Mouse (Mus musculus): ENCODE data around the gene Acsbg2. TPM values are rescaled to one million over a fixed set of nuclear protein-coding genes. Genes with fewer than 3 reads are reported as not detected.

The Acsbg2 gene
- total and polyA plus RNA-seq, 3 experiments, result not detected

DNA sequence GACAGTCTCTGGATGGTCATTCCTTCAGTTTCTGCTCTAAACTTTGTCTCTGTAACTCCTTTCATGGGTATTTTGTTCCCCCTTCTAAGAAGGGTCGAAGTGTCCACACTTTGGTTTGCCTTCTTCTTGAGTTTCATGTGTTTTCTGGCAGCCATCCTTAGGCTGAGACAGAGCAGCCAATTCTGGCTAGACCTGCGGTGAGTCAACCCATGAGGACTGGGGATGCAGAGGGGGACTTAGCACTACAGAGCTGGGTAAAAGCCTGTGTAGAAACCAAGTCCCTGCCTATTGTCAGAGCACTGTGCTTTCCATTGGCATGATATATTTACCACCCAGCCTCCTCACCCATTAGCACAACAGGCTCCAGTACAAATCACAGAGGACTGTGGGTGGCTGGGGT lies 42.9 kb upstream of the Acsbg2 start:
- TF ChIP-seq ZKSCAN1 (IDR thresholded peaks at IDR 0.05; ENCODE audit: low read depth, low read length) (no peak), MAZ (IDR thresholded peaks at IDR 0.05; ENCODE audit: low read depth, low read length) (no peak), CTCF (IDR thresholded peaks at IDR 0.05 in 2 of 3, conservative IDR thresholded peaks at IDR 0.05 in 1 of 3; ENCODE audit: control insufficient read depth in 1 of 3, insufficient read depth in 1 of 3, low read depth in 2 of 3, low read length in 3 of 3, poor library complexity in 1 of 3, severe bottlenecking in 1 of 3) (no peak), HCFC1 (IDR thresholded peaks at IDR 0.05; ENCODE audit: low read depth, low read length) (no peak), ELF1 (IDR thresholded peaks at IDR 0.05; ENCODE audit: low read depth, low read length) (no peak), SIN3A (IDR thresholded peaks at IDR 0.05; ENCODE audit: low read length) (no peak), E2F4 (IDR thresholded peaks at IDR 0.05; ENCODE audit: borderline replicate concordance, low read depth, low read length) (no peak), UBTF (IDR thresholded peaks at IDR 0.05; ENCODE audit: borderline replicate concordance, insufficient read depth, low read depth, low read length) (no peak), ZNF384 (IDR thresholded peaks at IDR 0.05; ENCODE audit: low read depth, low read length) (no peak), MXI1 (IDR thresholded peaks at IDR 0.05; ENCODE audit: low read depth, low read length) (no peak), TCF12 (IDR thresholded peaks at IDR 0.05; ENCODE audit: low read depth, low read length) (no peak), USF2 (IDR thresholded peaks at IDR 0.05; ENCODE audit: borderline replicate concordance in 1 of 2, insufficient read depth in 1 of 2, low read depth in 1 of 2, low read length in 2 of 2) (no peak), NRF1 (IDR thresholded peaks at IDR 0.05; ENCODE audit: insufficient read depth, low read depth, low read length, poor library complexity, severe bottlenecking) (no peak)
- no peak for DNase-seq (ENCODE audit: low read depth, low spot score)
- no peaks in the 10 kb centered on the region; a peak in 2 of 4 replicates for H3K4me1 ChIP-seq (ENCODE audit: control insufficient read depth in 1 of 2, insufficient read depth in 2 of 2, low read length in 2 of 2)
- no peak overlapping the region for H3K9ac ChIP-seq (ENCODE audit: control insufficient read depth, low read depth, low read length, poor library complexity, severe bottlenecking)
- H3K4me3 ChIP-seq (ENCODE audit: control insufficient read depth in 1 of 2, insufficient read depth in 1 of 2, low read depth in 2 of 2, low read length in 2 of 2), result no peak overlapping the region
- H3K27me3 ChIP-seq (ENCODE audit: control insufficient read depth in 1 of 2, insufficient read depth in 2 of 2, low read length in 2 of 2), result no peaks in the 10 kb centered on the region
- no peak overlapping the region for H3K27ac ChIP-seq (ENCODE audit: control insufficient read depth, low read depth, low read length)
- H3K9me3 ChIP-seq (replicated peaks; ENCODE audit: insufficient read depth, low read length), result no peaks in the 10 kb centered on the region
- peaks cover 0 to 6% of the 10 kb centered on the region in 2 experiments; a peak in 2 of 4 replicates for H3K36me3 ChIP-seq (ENCODE audit: control insufficient read depth in 1 of 2, insufficient read depth in 2 of 2, low read length in 2 of 2)
- no peaks in the 10 kb centered on the region for H3K79me2 ChIP-seq (ENCODE audit: control insufficient read depth, insufficient read depth, low read length, poor library complexity)

DNA sequence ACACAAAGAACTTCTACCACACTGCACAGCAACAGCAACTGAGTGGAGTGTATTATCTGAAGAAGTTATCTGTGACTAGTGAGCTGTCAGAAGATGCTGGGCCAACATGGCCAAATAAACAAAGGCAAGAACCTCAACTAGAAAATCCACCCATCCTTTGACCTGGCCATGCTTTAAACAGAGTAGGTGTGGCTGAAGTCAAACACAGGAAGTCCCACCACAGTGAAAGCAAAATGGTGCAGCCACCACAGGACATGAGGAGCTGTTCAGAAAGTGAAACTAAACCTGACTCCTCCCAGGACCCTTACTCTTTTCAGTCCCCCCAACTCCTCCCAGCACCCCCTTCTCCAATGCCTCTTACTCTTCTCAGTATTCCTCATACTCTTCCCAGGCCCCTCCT lies 39.2 kb upstream of the Acsbg2 start:
- peaks cover 0 to 6% of the 10 kb centered on the region in 2 experiments; a peak in 2 of 4 replicates for H3K36me3 ChIP-seq (ENCODE audit: control insufficient read depth in 1 of 2, insufficient read depth in 2 of 2, low read length in 2 of 2)

More for the DNA sequence above, 39.2 kb upstream of the Acsbg2 start:
- Histone ChIP-seq H3K27me3 (ENCODE audit: control insufficient read depth in 1 of 2, insufficient read depth in 2 of 2, low read length in 2 of 2) (no peaks in the 10 kb centered on the region), H3K4me3 (ENCODE audit: control insufficient read depth in 1 of 2, insufficient read depth in 1 of 2, low read depth in 2 of 2, low read length in 2 of 2) (no peak overlapping the region), H3K9me3 (replicated peaks; ENCODE audit: insufficient read depth, low read length) (no peaks in the 10 kb centered on the region), H3K27ac (ENCODE audit: control insufficient read depth, low read depth, low read length) (no peak overlapping the region), H3K9ac (ENCODE audit: control insufficient read depth, low read depth, low read length, poor library complexity, severe bottlenecking) (no peak overlapping the region), H3K79me2 (ENCODE audit: control insufficient read depth, insufficient read depth, low read length, poor library complexity) (no peaks in the 10 kb centered on the region), H3K4me1 (ENCODE audit: control insufficient read depth in 1 of 2, insufficient read depth in 2 of 2, low read length in 2 of 2) (no peaks in the 10 kb centered on the region; a peak in 2 of 4 replicates)
- TF ChIP-seq MEF2A (IDR thresholded peaks at IDR 0.05; ENCODE audit: extremely low read depth, insufficient replicate concordance, low read depth, low read length, poor library complexity, severe bottlenecking), result no peak
- TF ChIP-seq RAD21 (IDR thresholded peaks at IDR 0.05; ENCODE audit: low read depth, low read length), result no peak
- TF ChIP-seq NRF1 (IDR thresholded peaks at IDR 0.05; ENCODE audit: insufficient read depth, low read depth, low read length, poor library complexity, severe bottlenecking), result no peak
- no peak for TF ChIP-seq MYC (IDR thresholded peaks at IDR 0.05; ENCODE audit: low read depth, low read length)
- TF ChIP-seq JUND (IDR thresholded peaks at IDR 0.05; ENCODE audit: low read depth, low read length), result no peak
- TF ChIP-seq KAT2A (conservative IDR thresholded peaks at IDR 0.05; ENCODE audit: low read depth, low read length), result no peak
- TF ChIP-seq POLR2AphosphoS2 (IDR thresholded peaks at IDR 0.05; ENCODE audit: low read length), result no peak
- TF ChIP-seq EP300 (IDR thresholded peaks at IDR 0.05; ENCODE audit: low read depth in 1 of 2, low read length in 2 of 2), result no peak
- no peak for TF ChIP-seq GABPA (IDR thresholded peaks at IDR 0.05; ENCODE audit: low read depth, low read length)
- no peak for DNase-seq (ENCODE audit: low read depth, low spot score)
